Mouse (Mus musculus) induced T-regulatory cell, adult 2 months (primary cell): ENCODE data around the gene Gal.

Source experiments
- DNase-seq: peaks from one replicate; pipeline ENCODE4 v3.0.0-alpha.2; 2012; ENCODE audit warnings: low read depth

The Gal gene

DNA sequence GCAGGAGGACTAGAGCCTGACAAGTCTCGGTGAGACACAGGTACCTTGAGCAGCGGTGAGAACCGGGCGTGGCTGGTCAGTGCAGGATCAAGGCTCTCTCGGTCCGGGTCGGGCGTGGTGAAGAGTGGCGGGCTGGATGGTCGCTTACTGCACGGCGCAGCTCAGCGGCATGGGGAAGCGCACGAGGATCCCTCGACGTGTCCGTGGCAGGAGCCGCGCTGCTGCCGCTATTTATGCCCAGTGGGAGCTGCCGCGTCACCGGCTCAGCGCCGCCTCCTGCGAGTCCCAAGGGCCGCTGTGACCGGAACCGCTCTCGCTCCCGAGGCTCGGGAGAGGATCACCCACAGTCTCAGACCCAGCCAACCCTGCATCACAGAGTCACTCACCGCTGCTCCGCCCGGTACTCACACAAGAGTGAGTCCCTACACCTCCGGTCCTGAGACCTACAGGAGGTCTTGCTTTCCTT, at the start of gene Gal:
Gene Gal (minus strand): TSS at position 277 of the 466 bp plus-strand sequence.
- no peak for DNase-seq

DNA sequence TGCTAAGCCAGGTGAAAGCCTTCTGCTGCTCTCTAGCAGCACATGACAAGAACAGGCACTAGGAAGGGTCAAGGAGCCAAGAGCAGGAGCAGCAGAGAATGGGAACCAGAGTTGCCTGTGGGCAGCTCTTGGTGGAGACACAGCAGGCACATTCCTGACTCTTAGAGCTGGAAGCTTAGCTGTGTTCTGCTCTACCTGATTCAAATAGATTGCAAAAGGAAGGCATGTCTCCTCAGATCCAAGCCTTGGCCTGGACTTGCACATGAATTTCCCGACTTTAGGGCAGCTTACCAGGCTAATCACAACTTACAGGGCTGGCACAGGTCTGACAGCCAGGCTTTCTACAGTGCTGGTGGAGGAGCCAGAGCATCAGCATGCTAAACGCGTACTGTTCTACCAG, 45.6 kb upstream of the Gal start:
- DNase-seq: no peak

DNA sequence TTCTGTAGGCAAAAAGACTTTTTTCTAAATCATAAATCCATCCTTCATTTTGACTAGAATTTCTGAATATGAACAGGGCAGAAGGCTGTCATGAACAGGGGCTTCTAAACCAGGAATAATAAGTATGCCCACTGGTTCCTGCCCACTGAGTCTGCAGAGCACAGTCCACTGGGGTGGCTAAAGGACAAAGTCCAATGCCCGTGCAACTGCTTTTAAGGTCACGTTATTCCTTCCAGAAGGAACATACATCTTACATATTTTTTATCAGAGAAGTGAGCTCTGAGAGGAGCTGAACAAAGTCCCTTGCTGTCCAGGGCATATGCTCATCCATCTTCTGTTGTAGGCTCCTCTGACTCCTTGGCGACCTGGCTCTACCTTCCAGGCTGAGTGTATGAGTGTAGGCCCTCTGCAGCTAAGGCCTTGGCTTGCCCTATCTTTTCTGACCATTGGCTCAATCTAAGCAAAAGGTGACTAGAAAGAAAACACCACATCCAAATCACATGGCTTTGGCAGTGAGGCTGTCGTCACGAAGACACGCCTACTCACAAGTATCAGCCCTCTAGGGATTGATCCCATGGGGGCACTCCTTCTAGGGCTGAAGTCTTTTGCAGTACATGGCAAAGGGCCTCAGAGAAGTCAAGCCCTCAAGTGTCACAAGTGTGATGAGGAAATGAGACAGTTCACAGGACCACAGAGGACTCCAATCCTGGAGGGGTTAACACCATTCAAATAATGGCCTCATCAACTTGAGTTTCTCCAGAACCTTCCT, 44.2 kb upstream of the Gal start:
- DNase-seq: no peak

DNA sequence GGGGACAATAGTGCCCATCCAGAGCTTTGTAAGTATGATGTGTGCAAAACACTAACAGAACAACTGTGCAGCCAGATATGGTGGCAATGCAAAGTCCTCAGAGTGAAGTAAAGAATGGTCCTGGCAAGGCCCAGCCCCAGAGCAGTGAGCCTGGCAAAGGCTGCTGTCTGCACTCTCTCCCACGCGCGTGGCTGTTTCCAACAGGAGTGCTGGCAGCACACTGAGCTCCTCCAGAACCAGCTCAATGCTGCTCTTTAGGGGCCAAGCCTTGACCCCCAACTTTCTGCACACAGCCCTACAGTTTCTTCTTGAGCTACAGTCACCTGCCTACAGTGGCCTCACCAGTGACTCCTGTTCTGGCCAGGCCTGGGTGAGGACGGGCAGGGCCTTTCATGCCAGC, 43.4 kb upstream of the Gal start:
- no peak for DNase-seq

DNA sequence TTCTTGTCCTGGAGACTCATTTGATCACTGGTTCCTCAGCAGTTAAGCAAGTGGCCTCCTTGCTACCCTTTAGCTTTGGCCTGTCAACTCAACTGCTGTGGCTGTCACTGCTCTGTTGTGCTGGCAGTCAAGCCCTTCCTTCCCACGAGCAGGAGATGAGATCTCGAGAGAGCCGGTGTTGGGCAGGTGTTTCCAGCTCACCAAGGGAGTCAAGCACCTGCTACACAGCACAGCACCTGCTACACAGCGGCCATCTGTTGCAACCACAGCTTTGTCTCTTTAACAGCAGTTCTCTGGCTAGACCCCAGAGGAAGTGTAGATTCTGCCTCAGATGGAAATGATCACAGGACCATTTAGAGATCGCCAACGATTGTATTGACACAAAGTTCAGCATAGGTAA, 37.3 kb upstream of the Gal start:
- peak; percentile 43 for DNase-seq

DNA sequence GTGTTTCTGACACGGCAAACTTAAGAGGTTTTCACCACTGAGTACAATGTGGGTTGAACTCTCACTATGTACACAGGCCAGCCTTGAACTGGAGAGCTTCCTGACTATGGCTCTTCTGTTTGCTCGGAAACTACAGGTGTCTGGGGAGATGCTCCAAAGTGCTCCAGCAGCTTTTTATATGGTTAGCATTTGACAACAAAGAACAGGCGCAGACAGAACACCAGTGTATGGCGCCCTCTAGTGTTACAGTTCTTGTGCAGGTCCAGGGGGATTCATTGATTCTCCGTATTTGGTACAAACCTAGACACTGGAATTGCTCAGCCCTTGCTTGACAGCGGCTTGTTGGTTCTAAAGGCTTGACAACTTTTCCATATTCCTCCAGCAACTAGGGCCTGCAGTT, 36.8 kb upstream of the Gal start:
- peak; percentile 79 for DNase-seq

DNA sequence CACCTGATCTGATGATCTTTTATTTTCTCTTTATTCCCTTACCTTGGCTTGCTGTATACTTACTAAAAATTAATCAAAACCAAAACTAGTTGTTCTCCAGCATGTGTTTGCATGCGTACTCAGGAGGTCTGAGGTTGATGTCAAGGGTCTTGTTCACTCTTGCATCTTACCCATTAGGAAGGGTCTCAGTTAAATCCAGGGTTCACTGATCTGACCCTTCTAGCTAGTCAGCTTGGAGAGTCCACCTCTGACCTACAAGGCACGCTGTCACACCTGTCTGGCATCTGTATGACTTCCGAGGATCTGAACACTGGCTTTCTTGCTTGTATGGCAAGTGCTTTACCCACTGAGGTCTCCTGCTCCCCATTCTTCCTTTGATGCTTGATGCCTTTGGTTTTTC, 36.4 kb upstream of the Gal start:
- DNase-seq: no peak

DNA sequence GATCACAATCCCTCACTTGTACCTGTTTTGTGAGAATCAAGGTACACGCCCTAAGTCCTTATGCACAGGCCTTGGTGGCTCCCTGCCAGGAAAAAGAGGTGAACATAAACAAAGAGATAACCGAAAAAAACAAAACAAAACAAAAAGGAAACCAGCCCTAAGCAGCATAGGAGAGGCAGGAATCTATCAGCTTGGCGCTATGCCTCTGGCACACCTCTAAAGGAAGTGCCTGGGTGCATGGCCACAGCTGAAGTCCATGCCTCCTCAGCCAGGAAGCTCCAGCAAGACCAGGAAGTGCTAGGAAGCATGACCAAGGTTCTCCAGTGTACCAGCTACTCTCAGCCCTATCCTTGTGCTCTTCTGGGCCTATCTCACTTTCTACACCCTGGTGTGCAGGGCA, 34.9 kb upstream of the Gal start:
- no peak for DNase-seq

DNA sequence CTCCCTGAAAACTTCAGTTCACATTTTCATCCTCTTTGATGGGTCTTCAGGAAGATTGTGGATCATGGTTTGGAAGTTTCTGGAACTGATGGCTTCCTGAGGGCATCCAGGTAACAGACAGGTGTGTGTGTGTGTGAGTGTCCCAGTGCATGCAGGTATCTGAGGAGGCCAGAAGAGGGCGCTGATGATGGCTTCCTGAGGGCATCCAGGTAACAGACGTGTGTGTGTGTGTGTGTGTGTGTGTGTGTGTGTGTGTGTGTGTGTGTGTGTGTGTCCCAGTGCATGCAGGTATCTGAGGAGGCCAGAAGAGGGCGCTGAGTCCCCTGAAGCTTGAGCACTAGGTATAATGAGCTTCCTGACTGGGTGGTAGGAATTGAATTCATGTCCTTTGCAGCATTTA, 33.0 kb upstream of the Gal start:
- peak; percentile 18 for DNase-seq

DNA sequence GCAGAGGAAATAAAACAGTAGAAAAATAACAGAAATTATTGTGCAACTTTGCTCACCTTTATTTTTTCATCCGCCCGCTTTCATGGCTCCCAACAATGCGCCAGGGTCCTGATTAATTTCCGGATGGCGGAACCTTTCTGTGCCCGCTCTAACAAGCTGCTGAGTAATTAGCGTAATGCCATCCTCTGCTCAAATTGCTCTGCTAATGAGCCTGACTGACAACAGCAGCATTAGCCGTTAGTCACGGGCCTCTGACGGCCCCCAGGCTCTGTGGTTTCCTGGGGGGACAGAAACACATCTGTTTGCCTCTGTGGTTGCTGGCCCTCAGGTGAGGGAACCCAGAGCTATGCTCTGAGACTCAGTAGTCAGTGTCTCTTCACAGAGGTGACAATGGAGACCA, 26.7 kb upstream of the Gal start:
- no peak for DNase-seq

DNA sequence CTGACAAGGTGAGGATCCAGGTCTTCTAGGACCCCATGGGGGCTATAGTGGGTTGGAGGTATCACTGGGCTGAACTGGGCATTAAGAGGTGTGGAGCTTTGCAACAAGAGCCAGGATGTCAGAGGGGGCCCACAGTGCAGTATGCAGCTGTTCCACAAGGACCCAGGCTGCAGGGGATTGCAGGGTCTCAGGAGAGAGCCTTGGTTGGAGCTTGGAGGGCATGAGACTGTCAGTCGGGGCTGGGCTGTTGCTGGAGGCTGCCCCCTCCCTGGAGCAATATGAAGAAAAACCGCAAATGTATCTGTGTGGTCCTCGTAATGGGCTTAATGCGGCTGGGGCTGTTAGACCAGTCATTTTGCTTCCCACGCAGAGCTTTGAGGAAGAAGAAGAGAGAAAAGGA, 26.3 kb upstream of the Gal start:
- DNase-seq: no peak

DNA sequence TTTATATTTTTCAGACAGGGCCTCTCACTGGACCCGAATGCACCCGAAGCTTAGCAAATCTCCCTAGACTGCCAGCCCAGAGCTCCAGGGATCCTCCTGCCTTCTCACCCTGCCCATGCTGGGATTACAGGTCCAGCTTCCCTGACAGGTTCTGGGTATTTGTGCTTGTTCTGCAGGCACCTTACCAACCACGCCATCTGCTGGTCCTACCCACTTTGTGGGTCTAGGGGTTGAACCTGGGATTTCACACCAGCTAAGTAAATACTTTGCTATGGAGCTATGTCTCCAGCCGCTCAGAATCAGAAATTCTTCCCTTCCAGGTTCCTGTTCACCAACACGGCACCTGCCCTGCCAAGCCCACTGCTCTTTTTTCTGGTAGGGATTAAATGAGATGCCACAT, 23.6 kb upstream of the Gal start:
- DNase-seq: no peak

DNA sequence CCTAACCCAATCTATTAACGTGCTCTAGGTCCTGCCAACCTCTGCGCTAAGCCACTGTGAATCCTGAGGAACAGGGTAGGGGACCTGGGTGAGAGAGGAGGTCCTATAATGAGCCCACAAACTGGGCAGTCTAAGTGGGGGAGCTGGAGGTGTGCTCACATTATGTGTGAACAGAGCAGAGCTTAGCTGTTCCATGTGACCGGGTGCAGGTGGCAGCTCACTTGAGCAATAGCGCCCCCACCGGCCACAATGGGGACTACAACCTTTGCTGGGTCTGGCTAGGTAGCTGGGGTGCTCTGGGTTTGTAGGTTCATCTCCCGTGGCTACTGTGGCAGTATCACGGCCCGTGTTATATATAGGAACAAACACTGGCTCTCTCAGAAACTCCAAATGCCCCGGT, 22.5 kb upstream of the Gal start:
- DNase-seq: peak; percentile 57

DNA sequence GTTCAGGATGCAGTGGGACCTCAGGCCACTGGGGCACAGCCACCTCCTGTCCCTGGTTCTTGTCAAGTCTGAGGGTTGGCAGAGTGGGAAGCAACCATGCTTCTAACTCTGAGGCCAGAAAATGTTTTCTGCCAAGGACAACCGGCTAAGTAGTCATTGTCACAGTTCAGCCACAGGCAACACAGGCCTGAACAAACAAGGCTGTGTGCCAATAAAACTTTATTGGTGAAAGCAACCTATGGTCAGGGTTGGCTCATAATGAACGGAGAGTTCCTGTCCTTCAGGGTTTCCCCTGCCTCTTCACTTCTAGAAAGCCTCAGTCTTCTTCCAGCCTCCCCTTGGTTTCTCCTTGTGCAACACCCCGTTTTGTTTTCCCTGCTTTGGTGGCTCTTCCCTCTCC, 21.5 kb upstream of the Gal start:
- DNase-seq: no peak

DNA sequence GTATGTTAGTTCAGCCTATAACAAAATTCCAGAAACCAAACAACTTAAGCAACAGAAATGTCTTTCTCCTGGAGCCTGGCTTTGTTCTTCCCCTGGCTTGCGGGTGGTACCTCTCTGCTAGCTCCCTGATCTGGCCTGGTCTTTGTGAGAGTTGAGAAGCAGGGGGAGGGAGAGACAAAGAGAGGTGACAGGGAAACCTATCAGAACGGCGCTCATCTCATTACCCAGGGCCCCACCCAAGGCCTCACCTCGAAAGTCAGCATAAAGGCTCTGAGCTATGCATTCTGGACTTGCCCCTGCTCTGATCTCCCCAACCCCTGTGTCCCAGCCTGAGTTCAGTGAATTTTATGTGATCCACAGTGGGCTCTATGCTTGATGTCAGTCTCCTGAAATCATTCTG, 20.3 kb upstream of the Gal start:
- no peak for DNase-seq

DNA sequence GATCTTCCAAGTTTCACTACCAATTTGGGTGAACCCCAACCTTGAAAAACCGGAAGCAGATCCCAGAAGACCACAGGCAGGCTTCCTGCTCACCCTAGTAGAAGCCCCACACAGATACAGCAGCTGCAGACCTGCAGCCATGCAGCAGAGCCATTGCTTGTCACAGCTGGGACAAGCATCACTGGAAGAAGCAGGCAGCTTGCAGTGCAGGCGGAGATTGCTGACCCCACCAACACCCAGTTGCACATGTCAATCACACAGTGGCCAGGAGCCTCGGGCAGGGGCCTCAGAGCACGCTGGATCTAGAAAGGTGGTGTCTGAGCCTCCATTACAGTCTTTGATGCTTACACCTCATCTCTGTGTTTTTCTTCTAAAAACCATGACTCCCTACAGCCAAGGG, 19.8 kb upstream of the Gal start:
- DNase-seq: no peak

DNA sequence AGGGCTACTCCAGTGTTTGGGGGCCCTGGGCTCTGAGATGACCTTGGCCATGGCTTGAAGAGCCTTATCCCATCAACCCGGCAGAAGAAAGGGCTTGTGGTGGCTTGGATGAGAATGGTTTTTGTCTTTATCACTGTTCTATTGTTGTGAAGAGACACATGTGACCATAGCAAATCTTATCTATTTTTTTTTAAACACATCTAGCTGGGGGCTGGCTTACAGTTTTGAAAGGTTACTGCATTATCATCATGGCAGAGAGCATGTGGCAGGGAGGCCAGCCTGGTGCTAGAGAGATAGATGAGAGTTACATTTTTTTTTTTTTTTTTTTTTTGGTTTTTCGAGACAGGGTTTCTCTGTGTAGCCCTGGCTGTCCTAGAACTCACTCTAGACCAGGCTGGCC, 17.6 kb upstream of the Gal start:
- no peak for DNase-seq

DNA sequence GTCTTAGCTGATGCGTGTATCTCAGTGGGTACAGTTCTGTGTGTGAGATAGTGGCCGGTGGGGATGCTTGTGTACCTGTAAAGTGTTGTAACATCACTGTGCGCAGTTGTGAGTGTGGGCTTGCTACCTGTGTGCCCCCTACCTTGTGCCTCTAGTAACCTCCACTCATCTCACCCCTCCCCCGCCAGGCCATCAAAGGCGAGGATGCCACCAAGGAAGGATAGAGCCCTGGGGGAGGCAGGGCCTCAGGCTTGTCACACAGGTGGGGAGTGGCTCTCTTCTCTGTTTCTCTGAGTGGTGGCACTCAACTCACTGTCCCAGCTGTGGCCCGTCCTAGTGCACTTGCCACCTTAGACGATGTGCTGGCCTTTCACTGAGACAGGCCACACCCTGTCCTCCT, 16.7 kb upstream of the Gal start:
- DNase-seq: no peak

DNA sequence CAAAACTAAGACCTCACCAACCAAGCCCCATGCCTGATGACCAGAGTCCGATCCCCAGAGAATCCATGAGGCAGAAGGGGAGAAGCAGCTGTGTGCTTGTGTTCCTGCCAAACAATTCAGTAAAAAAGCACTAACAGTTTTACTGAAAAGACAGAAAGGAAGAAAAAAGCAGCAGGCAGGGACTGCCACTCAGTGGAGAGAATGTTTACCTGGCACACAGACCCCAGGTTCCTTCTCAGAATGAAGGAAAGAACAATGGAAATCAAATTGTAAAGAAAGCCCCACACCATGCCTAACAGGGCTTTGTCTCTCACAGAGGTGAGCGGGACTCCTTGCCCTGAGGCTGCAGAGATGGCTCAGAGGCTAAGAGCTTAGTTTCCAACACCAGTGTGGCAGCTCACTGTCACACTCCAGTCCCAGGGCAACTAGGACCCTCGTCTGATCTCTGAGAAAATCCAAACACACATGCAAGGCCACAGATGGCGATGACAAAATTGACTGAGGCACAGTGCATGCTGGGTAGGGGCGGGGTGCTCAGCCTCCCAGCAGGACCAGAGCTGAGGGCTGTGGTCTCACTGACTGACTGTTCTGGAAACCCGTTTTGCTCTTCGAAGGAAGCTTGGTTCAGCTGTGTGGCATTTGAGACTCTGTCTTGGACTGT, 14.9 kb upstream of the Gal start:
- DNase-seq: no peak

DNA sequence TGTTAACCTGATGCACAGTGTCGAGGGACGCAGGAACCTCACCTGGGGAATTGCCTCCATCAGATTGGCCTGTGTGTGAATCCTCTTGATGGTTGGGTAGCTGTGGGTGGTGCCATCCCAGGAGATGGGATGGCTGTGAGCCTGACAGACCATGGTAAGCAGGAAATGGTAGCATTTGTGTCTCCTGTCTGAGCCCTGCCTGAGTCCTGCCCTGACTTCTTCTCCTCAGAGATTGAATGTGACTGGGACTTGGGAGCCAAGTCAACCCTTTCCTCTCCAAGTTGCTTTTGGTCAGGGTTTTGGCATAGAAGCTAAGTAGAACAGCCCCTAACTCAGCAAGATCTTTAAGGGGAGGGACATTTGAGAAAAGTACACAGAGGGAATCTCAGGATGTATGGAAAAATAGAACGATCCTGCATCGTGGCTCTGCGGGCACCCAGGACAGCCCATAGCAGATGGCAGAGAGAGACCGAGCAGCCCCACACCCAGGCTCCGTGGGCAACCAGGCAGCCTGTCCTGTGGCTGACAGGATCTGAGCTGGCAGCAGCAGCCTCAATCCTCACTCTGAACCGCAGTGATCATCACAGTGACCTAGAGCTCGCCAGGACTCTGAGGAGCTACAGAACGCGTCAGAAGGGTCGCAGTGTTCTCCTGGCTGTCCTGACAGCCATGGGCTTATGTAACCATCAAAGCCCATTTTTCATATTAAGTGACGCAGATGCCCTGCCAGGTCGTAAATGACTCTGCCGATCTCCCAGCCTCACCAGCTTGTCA, 13.9 kb upstream of the Gal start:
- DNase-seq: no peak

DNA sequence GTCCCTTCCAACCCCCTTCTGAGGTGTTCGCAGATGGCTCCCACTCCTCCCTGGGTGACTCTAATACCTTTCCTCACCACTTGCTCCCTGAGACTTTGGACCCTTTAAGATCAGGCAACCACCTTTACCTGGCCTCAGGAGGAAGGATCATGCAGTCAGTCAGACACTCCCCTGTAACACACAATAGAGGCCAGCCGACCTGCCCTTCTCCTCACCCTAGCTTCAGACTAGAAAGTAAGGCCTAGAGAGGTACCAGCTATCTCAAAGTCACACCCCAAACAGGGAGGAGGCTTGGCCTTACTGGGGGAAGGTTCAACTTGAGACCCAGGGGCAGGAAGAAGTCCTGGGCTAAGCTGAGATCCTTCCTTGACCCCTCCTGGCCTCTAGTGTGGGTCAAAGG, 9.9 kb upstream of the Gal start:
- no peak for DNase-seq

DNA sequence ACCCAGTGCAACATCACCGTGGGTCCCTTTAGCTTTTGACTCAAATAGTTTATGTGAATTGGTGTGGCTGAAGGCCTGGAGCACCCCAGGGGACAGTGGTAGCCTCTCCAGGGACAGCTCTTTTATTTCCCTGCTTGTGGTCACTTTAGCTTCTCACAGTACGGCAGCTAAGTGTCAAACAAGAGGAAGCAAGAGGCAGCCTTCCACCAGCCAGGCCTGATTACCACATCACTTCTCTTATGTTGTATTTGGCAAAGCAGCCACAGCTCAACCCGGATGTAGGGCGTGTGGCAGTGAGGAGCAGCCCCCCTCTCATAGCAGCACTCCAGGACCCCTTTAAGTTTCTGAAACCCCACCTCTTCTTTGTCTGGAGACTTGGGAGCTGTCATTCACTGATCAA, 8.6 kb upstream of the Gal start:
- DNase-seq: no peak

DNA sequence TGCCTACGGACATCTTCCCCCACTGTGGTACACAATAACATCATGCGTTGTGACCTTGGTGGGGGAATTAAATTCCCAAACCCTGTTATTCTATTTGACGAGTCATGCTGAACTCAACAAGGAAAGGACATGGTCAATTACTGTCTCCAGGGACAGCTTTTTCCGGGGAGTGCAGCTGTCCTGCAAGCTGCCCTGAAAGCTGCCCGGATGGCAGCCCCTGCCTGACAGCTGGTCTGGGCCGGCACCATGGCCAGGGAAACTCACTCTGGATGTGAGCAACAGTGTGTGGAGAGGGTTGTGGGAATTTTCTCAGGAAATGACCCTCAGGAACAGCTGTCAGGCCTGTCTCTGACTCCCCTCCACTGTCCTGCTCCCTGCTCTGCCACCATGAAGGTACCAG, 8.1 kb upstream of the Gal start:
- no peak for DNase-seq
